8 mouse cellular contexts compared by ENCODE assay signal in genomic region chr11:28365209-28365928, GRCm38 (mm10). TPM values are rescaled to one million over a fixed set of nuclear protein-coding genes. Genes with fewer than 3 reads are reported as not detected.
A peak's percentile ranks its signal among the peaks of the same experiment; 100 is the strongest.
DNase-seq lines count a peak whose midpoint lies in the region; ATAC-seq and TF ChIP-seq lines count a peak whose summit lies in the region.

No protein-coding gene starts in this region.

- WGBS in intestine, postnatal 0 days = 17% methylated on average over 26 of the region's 26 CpGs

- H3K27me3 ChIP-seq in intestine, postnatal 0 days (replicated peaks; ENCODE audit: control insufficient read depth, insufficient read depth, low read length) = no peaks in the 10 kb centered on the region

- peak overlapping the region; percentile 34; the same call in 1 of the 2 replicates for H3K9ac ChIP-seq in intestine, postnatal 0 days (ENCODE audit: low read depth, low read length)

- DNase-seq in adrenal gland, postnatal 25 days = peak; percentile 84
- DNase-seq in embryo, embryonic 11.5 days (ENCODE audit: low read depth, low spot score) = peak; percentile 78
- DNase-seq in heart, adult 11 months = peak; percentile 98
- DNase-seq in left cerebral cortex, postnatal 25 days (ENCODE audit: low spot score in 2 of 2) = peak; percentile 77
- DNase-seq in right cerebral cortex, postnatal 10 days (ENCODE audit: low spot score in 2 of 2) = peak; percentile 89 to 91
- peak; percentile 82 for DNase-seq in urinary bladder, postnatal 14 days (ENCODE audit: low spot score)

- no peak for TF ChIP-seq CTCF in intestine, postnatal 0 days (IDR thresholded peaks at IDR 0.05; ENCODE audit: low read depth)

- no peak overlapping the region for H3K27ac ChIP-seq in intestine, postnatal 0 days (ENCODE audit: low read depth, low read length)

- no peaks in the 10 kb centered on the region for H3K9me3 ChIP-seq in intestine, postnatal 0 days (ENCODE audit: control insufficient read depth)

- H3K4me2 ChIP-seq in intestine, postnatal 0 days (replicated peaks; ENCODE audit: low read depth) = peak overlapping the region; percentile 63

- H3K36me3 ChIP-seq in intestine, postnatal 0 days (ENCODE audit: control insufficient read depth, insufficient read depth) = no peaks in the 10 kb centered on the region

- ATAC-seq in intestine, postnatal 0 days = 0 out of 2 replicates have a peak, but pooled peaks have one; percentile 25
- ATAC-seq in megakaryocyte-erythroid progenitor cell, adult 5-6 weeks (replicated peaks; ENCODE audit: low FRiP score, low TSS enrichment, poor library complexity, severe bottlenecking) = peak; percentile 83

- H3K4me3 ChIP-seq in intestine, postnatal 0 days (ENCODE audit: low read depth, low read length) = peak overlapping the region; percentile 29

- H3K4me1 ChIP-seq in intestine, postnatal 0 days (replicated peaks; ENCODE audit: control insufficient read depth, insufficient read depth, low read length) = no peaks in the 10 kb centered on the region

- intact Hi-C loops in left cerebral cortex, postnatal 25 days (cut with DNase I) = loop anchor here (5.0 kb wide), 1 partner anchor 217 kb away; the partner anchor contains the start of gene Ccdc85a

RNA-seq across cellular contexts. Expression of gene Gm6685, which starts 25.7 kb away (rescaled TPM):
- 5.3 and 7.1 TPM in 2 replicates for total RNA-seq in adrenal gland, postnatal 25 days (2021)
- polyA plus RNA-seq in intestine, postnatal 0 days (2015; fragmentation: Nextera tagmentation; extraction: Ambion mirVana) = not detected in 2 replicates
- total RNA-seq in left cerebral cortex, postnatal 25 days (2021) = 1 to 10 TPM; 4.9 to 5.4 TPM
- not detected in 2 replicates for total RNA-seq in megakaryocyte-erythroid progenitor cell, adult 5-6 weeks (2014; fragmentation: Nextera tagmentation)
- total RNA-seq in megakaryocyte-erythroid progenitor cell, adult 5-6 weeks (2017) = 0.99 TPM in 1 of 2 replicates, not detected in the other
